Mouse (Mus musculus) heart, adult 2 months (tissue): Measurements from ENCODE around the gene Gadd45g.

Experiments used
- CTCF ChIP-seq: fragments of 200-600 bp; IDR thresholded peaks from 2 replicates; pipeline ENCODE4 v1.8.1; 2022; ENCODE audit warnings: antibody characterized with exemption, mild to moderate bottlenecking, moderate library complexity
- POLR2A ChIP-seq: fragments of 200-500 bp; IDR thresholded peaks from 2 replicates; pipeline ENCODE4 v1.6.1; 2011; ENCODE audit warnings: mild to moderate bottlenecking, low read depth, low read length, control low read depth; ENCODE audit not compliant: insufficient read depth

- TF ChIP-seq POLR2A (no peak), CTCF (no peak)
Observed at GRCm38 (mm10) chr13:51842191-51842590, 4.3 kb upstream of the Gadd45g start.
